Mouse (Mus musculus): ENCODE results near the gene Pex16. TPM values are rescaled to one million over a fixed set of nuclear protein-coding genes. Genes with fewer than 3 reads are reported as not detected.

The Pex16 gene
- polyA plus RNA-seq, 1 experiment from 2014 or later = 30.8 TPM

DNA sequence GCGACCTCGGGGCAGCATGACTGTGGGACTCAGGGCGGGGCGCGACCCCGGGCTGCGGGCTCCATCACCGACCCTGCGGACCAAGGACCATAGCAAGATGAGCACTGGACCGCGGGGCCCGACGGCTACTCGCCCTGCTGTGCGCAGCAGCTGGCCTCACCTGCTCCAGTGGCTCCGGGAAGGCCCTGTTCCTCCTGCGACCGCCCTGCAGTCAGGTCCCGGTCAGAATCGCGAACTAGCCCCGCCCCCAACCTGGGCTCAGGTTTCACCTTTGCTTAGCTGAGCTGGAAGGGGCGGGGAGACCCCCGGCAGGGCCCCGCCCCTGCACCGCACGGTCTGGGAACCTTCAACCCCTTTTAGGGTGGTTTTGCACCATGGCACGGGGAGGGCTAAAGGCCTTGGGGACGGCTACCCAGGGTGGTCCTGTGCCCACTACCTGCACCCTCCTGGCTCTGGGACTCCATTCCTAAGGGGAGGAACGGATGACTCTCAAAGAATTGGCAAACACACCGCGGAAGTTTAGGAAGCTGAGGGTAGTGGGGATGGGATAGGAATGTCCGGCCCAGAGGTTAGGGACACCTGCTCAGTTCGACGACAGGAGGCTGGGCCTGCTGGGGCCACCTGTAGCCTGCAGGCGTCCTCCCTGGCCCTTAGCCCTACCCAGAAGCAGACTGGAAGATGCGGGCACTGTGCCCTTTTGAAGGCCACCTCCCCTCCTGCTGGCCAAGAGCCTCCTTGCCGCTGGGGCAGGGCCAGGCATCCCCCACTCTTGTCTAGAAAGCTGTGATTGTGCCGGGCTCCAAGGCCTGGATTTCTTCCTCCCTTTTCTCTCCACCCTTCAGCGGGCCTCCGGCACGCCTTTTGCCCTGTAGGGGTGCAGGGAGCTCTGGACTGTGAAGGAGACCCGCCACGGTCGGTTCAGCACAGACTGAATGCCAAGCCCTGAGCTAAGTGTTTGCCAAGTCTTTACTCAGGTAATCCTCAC, 3.4 kb upstream of the Pex16 start:
- TF ChIP-seq CTCF (IDR thresholded peaks at IDR 0.05) = peak; percentile 44
- 0 out of 2 replicates have a peak, but pooled peaks have one; percentile 18 for TF ChIP-seq EP300 (IDR thresholded peaks at IDR 0.05)
- Histone ChIP-seq H3K4me3 (ENCODE audit: low read depth, low read length) (peak overlapping the region; percentile 36), H3K4me2 (replicated peaks; ENCODE audit: low read depth, low read length) (peak overlapping the region; percentile 59), H3K9me3 (ENCODE audit: low read length) (no peaks in the 10 kb centered on the region), H3K4me1 (ENCODE audit: insufficient read depth, low read depth, low read length) (peaks cover 8% of the 10 kb centered on the region; the same call in 1 of the 2 replicates), H3K9ac (replicated peaks; ENCODE audit: low read depth) (peak overlapping the region; percentile 27), H3K27ac (ENCODE audit: low read length) (peak overlapping the region; percentile 93), H3K27me3 (replicated peaks; ENCODE audit: insufficient read depth, low read length) (peaks cover 4% of the 10 kb centered on the region; the same call in 1 of the 2 replicates), H3K36me3 (ENCODE audit: insufficient read depth, low read length) (no peaks in the 10 kb centered on the region)
- DNase-seq (ENCODE audit: low spot score) = peak; percentile 85
- WGBS = 4% methylated on average over 40 of the region's 45 CpGs
- peak; percentile 34 for ATAC-seq

- Histone ChIP-seq H3K27ac (ENCODE audit: low read length) (peak overlapping the region; percentile 93), H3K36me3 (ENCODE audit: insufficient read depth, low read length) (no peaks in the 10 kb centered on the region), H3K27me3 (replicated peaks; ENCODE audit: insufficient read depth, low read length) (peaks cover 4% of the 10 kb centered on the region; the same call in 1 of the 2 replicates), H3K9ac (replicated peaks; ENCODE audit: low read depth) (no peak overlapping the region), H3K9me3 (ENCODE audit: low read length) (no peaks in the 10 kb centered on the region), H3K4me1 (ENCODE audit: insufficient read depth, low read depth, low read length) (peaks cover 13% of the 10 kb centered on the region; the same call in 1 of the 2 replicates), H3K4me3 (ENCODE audit: low read depth, low read length) (no peak overlapping the region), H3K4me2 (replicated peaks; ENCODE audit: low read depth, low read length) (peak overlapping the region; percentile 59; the same call in 1 of the 2 replicates)
- ATAC-seq = peak; percentile 11; the same call in 1 of the 2 replicates
- DNase-seq (ENCODE audit: low spot score) = peak; percentile 78
- WGBS = 27% methylated on average over 10 of the region's 10 CpGs
- TF ChIP-seq EP300 (IDR thresholded peaks at IDR 0.05) = peak; percentile 72; the same call in 1 of the 2 replicates
- no peak for TF ChIP-seq CTCF (IDR thresholded peaks at IDR 0.05)
These were observed 2.3 kb upstream of the Pex16 start for GRCm38 (mm10) chr2:92371971-92372690.

GRCm38 (mm10) chr2:92372767-92373436, 1.6 kb upstream of the Pex16 start:
- Histone ChIP-seq H3K4me1 (ENCODE audit: insufficient read depth, low read depth, low read length) (peaks cover 13% of the 10 kb centered on the region; the same call in 1 of the 2 replicates), H3K9ac (replicated peaks; ENCODE audit: low read depth) (no peak overlapping the region), H3K27ac (ENCODE audit: low read length) (peak overlapping the region; percentile 93), H3K4me3 (ENCODE audit: low read depth, low read length) (no peak overlapping the region), H3K27me3 (replicated peaks; ENCODE audit: insufficient read depth, low read length) (peaks cover 4% of the 10 kb centered on the region; the same call in 1 of the 2 replicates), H3K9me3 (ENCODE audit: low read length) (no peaks in the 10 kb centered on the region), H3K36me3 (ENCODE audit: insufficient read depth, low read length) (no peaks in the 10 kb centered on the region), H3K4me2 (replicated peaks; ENCODE audit: low read depth, low read length) (no peak overlapping the region)
- peak; percentile 85 for DNase-seq (ENCODE audit: low spot score)
- ATAC-seq = peak; percentile 7; the same call in 1 of the 2 replicates
- 40% methylated on average over 9 of the region's 9 CpGs for WGBS
- TF ChIP-seq EP300 (IDR thresholded peaks at IDR 0.05) = 0 out of 2 replicates have a peak, but pooled peaks have one; percentile 28
- TF ChIP-seq CTCF (IDR thresholded peaks at IDR 0.05) = 0 out of 2 replicates have a peak, but pooled peaks have one; percentile 1

- ATAC-seq = no peak
- TF ChIP-seq EP300 (IDR thresholded peaks at IDR 0.05) (no peak), CTCF (IDR thresholded peaks at IDR 0.05) (no peak)
- peak overlapping the region; percentile 93 for H3K27ac ChIP-seq (ENCODE audit: low read length)
- no peak for DNase-seq (ENCODE audit: low spot score)
- H3K36me3 ChIP-seq (ENCODE audit: insufficient read depth, low read length) = peaks cover 3% of the 10 kb centered on the region; the same call in 1 of the 2 replicates
- H3K4me3 ChIP-seq (ENCODE audit: low read depth, low read length) = no peak overlapping the region
- 69% methylated on average over 11 of the region's 11 CpGs for WGBS
- no peak overlapping the region for H3K9ac ChIP-seq (replicated peaks; ENCODE audit: low read depth)
- H3K4me1 ChIP-seq (ENCODE audit: insufficient read depth, low read depth, low read length) = peaks cover 13% of the 10 kb centered on the region; the same call in 1 of the 2 replicates
- peaks cover 4% of the 10 kb centered on the region; the same call in 1 of the 2 replicates for H3K27me3 ChIP-seq (replicated peaks; ENCODE audit: insufficient read depth, low read length)
- no peaks in the 10 kb centered on the region for H3K9me3 ChIP-seq (ENCODE audit: low read length)
- no peak overlapping the region for H3K4me2 ChIP-seq (replicated peaks; ENCODE audit: low read depth, low read length)
These were observed 1.1 kb upstream of the Pex16 start for GRCm38 (mm10) chr2:92373437-92373813.

DNA sequence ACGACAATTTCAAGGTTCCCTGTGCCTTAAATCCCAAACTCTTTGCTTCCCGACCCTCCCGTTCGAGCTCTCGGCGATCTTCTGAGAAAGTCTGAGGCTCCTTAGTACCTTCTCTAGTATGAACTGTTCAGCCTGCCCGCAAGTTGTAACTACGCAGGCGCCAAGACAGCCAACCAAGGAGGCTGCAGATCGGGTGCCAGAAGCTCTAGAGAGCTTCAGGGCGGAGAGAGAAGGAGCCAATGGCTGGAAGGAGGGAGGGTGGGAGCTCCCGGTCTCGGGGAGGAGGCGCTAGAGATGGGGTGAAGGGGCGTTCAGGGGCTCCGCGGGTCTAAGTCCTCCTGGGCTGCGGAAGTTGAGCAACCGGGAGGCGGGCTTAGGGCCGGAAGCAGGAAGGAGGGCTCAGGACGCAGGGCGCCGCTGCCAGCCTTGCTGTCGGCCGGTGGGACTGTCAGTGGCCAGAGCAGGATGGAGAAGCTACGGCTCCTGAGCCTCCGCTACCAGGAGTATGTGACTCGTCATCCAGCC, 685 bp downstream of the Pex16 start:
- Histone ChIP-seq H3K36me3 (ENCODE audit: insufficient read depth, low read length) (peaks cover 13% of the 10 kb centered on the region), H3K4me3 (ENCODE audit: low read depth, low read length) (peak overlapping the region; percentile 54), H3K4me1 (ENCODE audit: insufficient read depth, low read depth, low read length) (peaks cover 13% of the 10 kb centered on the region; the same call in 1 of the 2 replicates), H3K4me2 (replicated peaks; ENCODE audit: low read depth, low read length) (peak overlapping the region; percentile 74), H3K27me3 (replicated peaks; ENCODE audit: insufficient read depth, low read length) (peaks cover 2% of the 10 kb centered on the region; the same call in 1 of the 2 replicates), H3K9ac (replicated peaks; ENCODE audit: low read depth) (peak overlapping the region; percentile 70), H3K9me3 (ENCODE audit: low read length) (no peaks in the 10 kb centered on the region), H3K27ac (ENCODE audit: low read length) (peak overlapping the region; percentile 93)
- 0% methylated on average over 29 of the region's 29 CpGs for WGBS
- peak; percentile 100 for DNase-seq (ENCODE audit: low spot score)
- TF ChIP-seq CTCF (IDR thresholded peaks at IDR 0.05) (peak; percentile 29), EP300 (IDR thresholded peaks at IDR 0.05) (peak; percentile 70)
- peak; percentile 91 for ATAC-seq
